Mouse (Mus musculus) frontal cortex, postnatal 14 days (tissue): ENCODE data around the gene Gm48551.
A peak's percentile ranks its signal among the peaks of the same experiment; 100 is the strongest.

ENCODE experiments used
- DNase-seq, 2 experiments: peaks; one replicate each; pipeline ENCODE4 v3.0.0; 2022; ENCODE audit warnings: low spot score in 2 of 2

Gene Gm48551

DNA sequence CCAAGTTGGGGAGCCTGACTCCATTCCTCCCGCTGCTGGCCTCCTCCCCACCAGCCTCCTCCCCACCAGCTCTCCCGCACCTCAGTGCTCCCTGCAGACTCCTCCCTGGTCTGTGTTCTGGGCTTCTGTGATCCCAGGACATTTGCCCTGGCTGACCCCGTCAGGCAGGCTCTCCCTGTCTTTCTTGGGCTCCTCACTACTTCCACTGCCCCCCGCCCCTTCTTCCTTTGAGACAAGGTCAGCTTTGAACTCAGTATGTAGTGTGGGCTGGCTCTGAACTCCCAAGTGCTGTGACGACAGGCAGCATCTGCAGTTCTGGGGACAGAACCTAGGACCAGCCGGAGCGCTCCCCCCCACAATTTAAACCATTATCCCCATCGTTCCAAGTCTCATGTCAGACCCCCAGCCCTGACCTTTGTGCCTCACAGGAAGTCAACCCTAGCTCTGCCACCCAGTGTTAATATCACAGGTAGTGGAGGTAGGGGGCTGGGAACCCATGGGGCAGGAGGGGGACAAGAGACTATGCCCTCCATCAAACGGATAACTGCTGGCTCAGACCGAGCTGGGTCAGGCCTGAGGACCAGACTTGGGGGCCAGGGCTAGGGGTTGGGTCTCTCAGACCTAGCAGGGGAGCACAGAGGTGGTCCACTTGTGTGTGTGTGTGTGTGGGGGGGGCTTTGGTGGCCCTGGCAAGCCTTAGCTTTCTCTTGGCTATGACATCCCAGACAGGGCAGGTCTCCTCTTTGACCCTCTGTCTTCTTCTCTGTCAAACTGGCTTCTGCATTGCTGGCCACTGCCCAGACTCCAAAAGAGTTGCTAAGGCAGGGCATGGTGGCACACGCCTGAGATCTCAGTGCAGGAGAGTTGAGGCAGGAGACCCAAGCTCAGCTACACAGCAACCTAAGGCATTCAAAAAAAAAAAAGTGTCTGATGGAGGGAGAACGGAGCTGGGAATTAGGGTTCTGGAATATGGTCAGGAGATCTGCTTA lies 33.3 kb downstream of the Gm48551 start:
- DNase-seq: no peak

DNA sequence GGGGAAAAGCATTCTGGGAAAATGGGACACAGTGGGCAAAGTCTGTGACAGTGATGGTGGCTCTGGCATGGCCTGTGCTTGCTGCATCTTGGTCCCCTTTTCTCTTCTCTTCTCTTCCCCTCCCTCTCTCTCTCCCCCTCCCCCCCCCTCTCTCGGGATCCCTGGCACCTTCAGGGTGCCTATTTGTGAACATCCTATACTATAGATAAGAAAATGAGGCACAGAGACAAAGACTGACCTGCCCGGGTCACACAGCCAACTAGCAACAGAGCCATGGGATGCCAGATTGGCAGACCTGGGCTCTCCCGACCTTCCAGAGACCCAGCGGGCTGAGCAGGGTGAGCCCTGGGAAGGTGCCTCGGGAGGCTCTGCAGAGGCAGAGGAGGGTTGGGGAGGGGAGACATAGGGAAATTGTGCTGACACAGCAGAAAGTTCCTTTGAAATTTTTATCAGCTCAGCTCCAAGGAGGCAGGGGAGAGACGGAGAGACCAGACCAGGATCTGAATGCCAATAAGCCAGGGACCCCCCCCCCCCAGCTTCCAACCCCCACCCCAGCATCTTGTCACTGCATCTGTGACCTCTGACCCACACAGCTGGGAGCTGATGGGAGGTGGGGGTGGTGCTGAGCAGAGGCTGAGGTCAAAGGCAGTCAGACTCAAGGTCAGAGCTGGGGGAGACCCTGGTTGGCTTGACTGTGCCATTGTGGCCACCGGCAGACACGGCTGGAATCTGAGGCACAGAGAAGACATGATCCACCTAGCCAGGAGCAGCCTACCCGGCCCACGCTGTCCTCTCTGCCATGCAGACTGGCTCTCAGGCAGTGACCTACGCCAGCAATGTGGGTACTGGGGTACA lies 34.2 kb downstream of the Gm48551 start:
- no peak for DNase-seq

DNA sequence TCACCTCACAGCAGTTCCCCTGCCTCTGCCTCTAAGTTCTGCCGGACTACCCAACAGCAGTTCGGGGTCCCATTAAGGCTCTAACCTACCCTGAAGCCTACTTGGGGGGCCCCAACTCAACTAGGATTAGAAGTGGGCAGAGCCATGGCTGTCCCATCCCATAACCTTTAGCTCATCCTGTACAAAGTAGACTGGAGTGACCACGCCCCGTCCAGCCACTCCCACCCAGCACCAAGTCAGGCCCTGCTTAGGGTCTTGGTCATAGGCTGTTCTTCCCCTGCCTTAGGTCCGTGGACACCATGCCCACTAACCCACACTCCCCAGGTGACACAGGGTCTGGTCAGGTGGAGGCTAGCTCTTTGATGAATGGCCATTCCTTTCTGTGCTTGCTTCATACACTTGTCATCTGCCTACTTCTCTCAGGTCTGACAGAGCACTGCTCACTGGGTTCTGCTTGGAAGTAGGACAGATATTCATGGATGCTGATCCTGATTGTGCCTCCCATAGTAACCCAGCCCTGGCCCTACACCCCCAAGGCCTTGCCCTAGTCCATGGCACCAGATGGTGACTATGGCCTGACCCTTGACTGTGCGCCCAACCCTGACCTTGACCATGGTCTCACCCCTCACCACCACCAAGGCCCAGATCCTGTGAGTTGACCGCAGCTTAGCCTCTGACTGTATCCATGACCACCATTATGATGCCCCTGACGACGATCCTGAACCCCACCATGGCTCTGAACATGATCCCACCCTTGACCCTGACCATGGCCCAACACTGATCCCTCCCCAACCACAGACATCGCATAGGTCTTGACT lies 35.1 kb downstream of the Gm48551 start:
- DNase-seq: peak in 1 of 2 experiments; percentile 1

DNA sequence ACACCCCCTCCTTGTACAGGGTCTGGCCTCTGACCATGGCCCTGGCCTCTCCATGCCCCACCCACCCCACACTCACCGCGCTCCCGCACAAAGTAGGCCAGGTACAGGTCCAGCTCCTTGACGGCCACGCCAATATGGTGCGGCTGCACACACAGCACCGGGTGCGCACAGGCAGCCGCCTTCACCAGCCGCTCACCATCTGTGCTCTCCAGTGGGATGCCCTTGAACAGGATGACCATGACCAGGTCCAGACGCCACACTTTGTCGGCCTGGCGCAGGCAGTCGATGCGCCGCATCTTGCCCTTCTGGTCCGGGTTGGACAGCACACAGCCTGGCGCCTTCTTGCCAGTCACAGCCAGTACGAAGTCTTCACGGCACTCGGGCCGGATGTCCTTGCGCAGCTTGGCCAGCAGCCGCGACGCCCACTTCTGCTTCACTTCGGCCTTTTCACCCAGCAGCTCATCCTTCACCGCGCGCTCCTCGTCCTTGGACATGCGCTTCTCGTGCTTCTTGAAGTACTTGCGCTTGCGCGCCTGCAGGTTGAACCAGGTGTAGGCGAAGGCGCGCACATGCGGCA lies 36.0 kb downstream of the Gm48551 start:
- DNase-seq: peak; percentile 6 to 15

DNA sequence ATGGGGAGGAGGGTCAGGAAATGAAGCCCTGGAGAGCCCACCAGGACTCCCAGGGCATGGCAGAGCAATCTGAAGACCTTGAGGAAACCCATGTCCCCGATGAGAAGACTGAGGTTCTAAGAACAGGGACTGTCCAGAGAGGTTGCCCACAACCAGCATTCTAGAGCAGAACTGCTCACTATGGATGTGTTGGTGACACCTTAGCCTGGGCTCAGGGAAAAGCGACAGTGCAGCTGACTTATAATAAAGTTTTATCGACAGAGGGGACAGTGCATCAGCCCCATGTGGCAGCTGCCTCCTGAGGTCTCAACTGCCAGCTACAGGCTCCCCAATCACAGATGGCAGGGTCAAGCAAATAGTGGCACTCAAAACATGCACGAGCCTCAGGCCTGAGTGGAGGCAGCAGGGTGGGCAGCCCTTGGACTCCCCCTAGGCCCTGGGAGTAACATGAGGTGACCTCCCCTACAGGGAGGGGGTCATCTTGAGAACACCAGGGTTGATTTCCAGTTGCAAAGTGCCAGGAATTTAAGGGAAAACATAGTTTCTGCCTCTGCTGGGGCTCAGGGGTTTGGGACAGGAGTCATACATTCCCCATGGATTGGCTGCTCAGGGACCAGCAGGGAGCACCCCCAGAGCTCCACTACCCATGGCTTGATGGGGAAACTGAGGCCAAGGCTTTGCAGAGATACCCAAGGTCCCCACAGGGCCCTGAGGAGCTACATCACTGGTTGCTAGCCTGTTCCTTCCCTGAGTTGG lies 37.0 kb downstream of the Gm48551 start:
- peak; percentile 2 to 6 for DNase-seq

DNA sequence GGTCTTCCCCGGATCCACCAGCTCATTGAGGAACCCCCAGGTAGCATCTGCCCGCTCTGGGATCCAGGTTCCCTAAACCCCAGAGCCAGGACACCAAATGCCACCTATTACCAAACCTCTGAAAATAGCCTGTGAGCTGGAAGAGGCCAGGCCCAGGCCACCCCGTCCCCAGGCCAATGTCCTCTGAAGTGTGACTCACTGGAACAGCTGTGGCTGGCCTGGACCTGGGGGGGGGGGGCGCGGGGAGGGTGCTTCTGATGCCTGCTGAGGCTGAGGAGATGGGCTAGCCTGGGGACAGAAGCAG lies 37.5 kb downstream of the Gm48551 start:
- DNase-seq: peak in 1 of 2 experiments; percentile 3

DNA sequence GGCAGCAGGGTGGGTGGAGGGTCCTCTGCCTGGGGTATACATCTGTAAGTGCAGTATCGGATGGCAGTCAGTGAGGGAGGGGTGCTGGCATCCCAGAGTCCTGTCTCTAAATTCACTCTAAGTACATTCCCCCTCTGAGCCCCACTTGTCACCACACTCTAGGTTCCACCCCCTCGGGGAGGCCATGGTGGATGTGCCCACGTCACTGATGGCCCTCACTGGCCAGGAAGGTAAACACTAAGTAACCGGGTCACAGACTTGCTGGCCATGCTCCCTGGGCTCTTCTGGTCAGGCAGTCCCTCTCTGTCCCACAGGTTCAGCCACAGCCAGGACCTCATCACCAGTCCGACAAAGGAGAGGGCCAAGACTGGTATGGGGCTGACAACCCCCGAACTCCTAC lies 37.9 kb downstream of the Gm48551 start:
- peak; percentile 3 to 8 for DNase-seq

DNA sequence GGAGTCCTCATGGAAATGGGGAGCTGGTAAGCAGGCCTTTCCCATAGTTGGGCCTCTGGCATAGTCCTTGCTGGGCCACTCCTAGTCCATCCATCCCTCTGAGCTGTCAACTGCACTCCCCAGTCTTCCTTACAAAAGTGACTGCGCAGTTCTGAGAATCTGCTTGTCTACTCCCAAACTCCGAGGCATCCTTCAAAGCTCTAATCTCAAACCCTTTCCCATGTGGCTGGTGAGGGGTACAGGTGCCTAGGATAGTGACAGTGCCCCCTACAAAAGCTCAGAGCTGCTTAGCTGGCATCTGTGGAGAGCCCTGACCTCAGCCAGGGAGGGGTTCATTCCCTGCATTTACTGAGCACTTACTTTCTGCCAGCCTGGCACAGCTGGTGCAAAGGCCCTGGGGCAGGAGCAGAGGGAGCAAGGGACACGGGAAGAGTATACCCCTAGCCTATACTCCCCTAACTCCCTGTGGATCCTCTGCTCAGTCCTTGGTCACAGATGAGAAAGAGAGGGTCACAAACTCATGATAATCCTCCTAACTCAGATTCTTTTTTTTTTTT lies 38.5 kb downstream of the Gm48551 start:
- peak; percentile 2 to 3 for DNase-seq

DNA sequence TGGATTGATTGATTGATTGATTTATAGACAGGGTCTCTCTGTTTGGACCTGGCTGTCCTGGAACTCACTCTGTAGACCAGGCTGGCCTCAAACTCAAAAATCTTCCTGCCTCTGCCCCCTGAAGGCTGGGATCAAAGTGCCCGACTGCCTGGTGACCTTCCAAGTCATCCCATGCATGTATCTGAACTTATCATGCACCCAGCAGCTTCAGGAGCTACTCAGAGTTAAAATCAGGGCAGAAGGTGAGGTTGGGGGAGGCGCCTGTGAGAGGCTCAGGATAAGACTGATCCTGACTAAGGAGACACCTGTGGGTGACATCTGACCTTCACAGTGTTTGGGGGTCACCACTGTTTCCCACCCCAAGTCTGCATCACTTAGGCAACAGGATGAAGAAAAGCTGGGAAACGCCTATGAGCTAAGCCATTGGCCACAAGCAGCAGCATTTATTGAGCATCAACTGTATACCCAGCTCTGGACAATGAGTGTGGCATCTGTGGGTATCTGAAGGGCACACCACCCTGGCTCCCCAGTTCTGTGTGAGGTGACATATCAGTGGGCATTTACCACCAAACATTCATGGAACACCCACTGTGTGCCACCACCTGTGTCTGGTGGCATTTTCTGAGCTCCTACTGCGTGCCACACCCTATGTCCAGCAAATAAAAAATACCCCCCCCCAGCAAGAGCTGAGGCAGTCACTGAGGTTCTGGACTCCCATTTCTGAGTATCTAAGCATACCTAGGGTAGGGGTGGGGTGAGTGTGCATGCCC lies 39.4 kb downstream of the Gm48551 start:
- DNase-seq: peak; percentile 2 to 4

DNA sequence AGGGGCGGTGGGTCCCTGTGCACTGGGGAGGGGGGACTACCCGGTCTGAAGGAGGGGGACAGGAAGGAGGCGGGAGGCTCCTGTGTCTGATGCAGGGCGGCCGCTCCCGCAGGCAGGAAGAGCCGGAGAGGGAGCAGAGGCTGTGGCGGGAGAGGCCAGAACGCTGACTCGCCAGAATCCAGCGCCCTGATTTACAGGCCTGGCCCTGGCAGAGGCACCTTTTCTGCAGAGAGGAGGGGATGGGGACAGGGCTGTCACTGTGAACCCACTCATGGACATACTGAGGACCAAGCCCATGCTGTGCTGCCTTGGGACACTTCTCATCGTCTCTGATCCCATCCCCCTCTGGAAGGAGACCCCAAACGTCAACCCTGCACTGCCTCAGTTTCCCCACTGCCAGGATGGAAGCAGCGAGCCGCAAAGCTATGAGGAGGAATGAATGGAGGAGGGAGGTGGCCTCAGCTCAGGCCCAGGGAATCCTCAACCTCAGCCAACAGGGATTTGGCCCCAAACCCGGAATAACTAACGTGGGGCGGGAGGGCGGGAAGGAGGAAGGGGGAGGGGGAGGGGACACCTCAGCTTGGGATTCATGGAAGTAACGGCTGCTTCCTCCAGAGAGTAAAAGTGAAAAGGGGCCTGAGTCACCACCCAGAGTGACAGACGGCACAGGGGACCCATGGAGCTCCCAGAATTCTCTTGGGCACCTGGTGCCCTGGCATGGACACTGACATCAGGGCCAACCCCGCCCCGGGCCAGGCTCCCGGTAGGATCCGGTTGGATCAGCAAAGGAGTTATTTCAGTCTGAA lies 40.2 kb downstream of the Gm48551 start:
- DNase-seq: peak; percentile 12 to 17

DNA sequence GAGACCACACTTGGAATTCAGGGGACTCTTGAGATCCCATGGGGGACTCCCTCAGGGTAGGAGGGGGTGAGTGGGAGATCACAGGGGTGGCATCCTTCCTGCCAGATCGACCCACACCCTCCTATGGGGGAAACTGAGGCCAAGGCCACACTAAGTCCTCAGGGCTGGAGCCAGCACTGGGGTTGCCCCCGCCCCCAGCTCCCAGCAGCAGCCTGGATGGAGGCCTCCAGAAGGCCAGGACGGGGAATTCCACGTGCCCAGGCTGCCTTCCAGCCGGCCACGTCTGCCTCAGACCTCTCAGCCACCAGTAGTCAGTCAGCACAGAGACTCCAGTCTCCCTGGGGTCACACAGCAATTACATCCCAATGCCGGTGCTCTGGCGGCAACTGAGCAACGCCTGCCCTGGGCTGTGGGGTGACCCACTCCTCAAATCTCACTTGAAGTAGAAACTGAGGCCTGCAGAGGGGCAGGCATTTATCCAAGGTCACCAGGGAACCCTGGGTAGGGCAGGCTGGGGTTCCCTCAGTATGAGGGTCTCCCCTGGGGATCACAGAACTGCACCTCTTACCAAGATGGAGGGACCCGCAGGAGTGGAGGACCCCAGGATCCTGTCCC lies 41.1 kb downstream of the Gm48551 start:
- DNase-seq: peak; percentile 8 to 18

DNA sequence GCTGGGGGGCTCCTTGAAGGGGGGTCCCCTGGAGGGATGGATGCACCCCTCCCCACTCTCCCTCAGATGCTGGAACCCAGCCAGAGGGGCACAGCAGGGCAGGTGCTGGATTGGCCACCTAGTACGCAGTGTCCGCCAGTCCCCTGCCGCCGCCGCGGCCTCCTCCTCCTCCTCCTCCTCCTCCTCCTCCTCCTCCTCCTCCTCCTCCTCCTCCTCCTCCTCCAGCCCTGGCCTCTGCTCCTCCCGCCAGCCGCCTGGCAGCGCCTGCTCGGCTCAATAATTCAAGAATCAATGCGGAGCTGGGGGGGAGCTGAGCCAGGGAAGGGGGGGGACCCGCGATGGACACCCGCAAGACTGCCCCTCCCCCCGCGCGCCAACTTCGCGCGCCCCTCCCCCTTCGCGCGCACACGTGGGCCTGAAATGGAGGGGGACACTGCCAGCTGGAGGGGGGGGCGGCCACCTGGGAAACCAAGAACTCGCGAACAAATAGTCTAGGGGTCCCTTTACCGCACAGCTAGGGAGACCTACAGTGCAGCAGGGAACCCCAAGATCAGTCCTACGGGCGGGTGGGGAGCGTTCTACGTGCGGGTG lies 41.9 kb downstream of the Gm48551 start:
- peak; percentile 8 for DNase-seq

DNA sequence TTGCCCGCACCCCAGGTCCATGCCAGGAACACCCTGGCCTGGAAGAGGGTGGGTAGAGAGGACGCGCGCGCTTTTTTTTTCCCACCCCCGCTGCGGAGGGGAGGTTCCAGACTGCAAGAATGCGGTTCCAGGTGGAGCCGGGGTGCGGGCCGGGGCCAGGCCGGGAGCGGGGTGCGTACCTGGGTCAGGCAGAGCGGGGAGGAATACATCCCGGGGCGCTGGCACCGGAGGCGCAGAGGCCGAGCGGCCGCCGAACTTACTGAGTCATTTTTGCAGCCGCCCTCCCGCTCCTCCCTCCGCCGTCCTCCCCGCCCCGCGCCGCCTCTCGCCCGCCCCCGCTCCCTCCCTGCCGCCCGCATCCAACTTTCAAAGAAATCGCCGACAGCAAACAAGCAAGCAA lies 42.6 kb downstream of the Gm48551 start:
- DNase-seq: peak; percentile 31 to 34

DNA sequence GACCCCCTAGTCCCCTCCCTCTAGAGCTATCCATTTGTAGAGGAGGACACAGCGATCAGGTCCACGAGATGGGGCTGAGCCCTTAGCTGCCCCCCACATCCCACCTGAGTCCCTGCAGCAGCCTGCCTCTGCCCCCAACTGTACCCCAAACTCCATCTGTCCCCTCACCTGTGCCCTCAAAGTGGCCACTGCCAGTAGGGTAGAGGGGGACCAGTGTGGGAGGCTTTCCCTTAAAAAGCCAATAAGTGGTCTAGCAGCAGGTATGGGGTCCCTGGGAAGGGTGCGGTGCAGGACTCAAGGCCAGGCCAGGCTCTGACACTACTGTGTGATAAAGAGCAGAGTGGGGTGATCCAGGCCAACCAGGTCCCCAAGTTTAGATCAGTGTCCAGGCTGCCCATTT lies 43.1 kb downstream of the Gm48551 start:
- peak in 1 of 2 experiments; percentile 3 for DNase-seq

DNA sequence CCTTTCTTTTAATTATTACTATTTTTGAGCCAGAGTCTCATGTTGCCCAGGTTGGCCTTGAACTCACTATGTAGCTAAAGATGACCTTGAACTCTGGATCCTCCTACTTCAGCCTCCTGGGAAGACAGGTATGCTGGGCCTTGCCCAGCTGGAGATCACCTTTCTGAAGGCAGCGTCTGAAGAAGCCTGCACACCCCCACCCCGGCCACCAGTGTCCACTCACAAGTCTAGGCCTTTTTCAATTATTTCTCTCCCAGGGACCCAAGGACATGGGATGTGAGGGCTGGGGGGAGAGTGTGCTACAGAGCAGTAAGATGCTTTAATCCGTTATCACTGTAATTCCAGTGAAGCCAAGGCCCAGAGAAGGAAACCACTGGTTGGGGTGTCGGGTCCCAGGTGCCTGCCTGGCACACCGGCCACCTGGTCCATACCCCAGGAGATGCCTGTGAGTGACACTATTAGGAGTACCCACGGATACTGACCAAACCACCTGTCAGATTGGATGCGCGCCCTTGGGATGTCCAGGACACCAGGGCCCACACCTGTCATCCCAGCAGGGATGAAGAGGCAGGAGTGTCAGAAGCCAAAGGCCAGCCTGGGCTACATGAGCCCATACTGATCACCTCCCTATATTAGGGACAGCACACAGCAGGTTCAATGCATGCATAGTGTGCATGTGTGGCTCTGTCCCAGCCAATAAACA lies 43.7 kb downstream of the Gm48551 start:
- peak; percentile 11 to 22 for DNase-seq

DNA sequence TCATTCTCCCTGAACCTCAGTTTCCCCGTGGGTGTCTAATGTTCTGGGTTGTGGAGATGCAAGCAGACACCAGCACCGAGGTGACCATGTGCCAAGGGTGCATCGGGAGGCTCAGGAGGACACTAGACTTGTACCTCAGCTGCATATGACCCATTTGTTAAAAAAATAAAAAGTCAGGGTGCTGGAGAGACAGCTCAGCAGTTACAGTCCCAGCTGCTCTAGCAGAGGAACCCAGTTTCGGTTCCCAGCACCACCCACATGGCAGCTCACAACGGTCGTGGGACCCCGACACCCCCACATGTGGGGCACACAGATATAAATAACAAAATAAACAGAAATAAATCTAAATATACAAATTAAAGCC lies 44.2 kb downstream of the Gm48551 start:
- DNase-seq: peak in 1 of 2 experiments; percentile 4

DNA sequence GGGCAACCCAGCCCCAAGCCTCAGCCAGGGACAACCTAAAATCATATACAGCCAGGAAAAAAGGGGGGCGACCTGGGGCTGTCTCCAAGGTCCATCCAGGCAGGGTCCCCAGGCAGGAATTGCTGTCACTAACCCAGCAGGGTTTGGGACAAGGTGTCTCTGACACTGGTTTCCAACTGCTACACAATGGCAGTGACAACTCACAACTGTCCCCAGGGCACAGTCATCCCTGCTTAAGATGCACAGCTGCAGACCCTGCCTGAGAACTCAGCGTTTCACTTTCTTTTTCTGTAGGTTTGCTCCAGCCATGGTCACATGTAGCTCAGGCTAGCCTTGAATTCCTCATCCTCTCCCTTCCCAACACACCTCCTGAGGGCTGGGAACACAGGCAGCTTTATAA lies 44.8 kb downstream of the Gm48551 start:
- DNase-seq: peak; percentile 9 to 14
